Mouse (Mus musculus) gastrocnemius, postnatal 10 days (tissue): ENCODE results near the gene Tnfsf10. TPM values are rescaled to one million over a fixed set of nuclear protein-coding genes. Genes with fewer than 3 reads are reported as not detected.
"Not testable (repeated sequence)": the region's sequence is repeated elsewhere in the genome, so short reads cannot be mapped to it uniquely, and the experiment has no call there.

Experiments used
- DNase-seq: peaks from one replicate; pipeline ENCODE4 v3.0.0; 2021; ENCODE audit warnings: mixed read lengths
- long read RNA-seq, 2 experiments: library from polyadenylated mRNA; stranded (forward); transcript quantifications; one replicate each; pipeline ENCODE4 v2.0.0; 2021
- total RNA-seq, 2 experiments: library from RNA; stranded (reverse); gene quantifications; 2 replicates each; pipeline ENCODE4 v1.2.3; 2021

Tnfsf10 gene
- total RNA-seq: 1 to 10 TPM; 5.3 to 6.1 TPM
- long read RNA-seq, experiment 1, full-length matches to known transcripts: 3 of 6 reads
- long read RNA-seq, experiment 1, partial matches to known transcripts: 0 of 6 reads
- long read RNA-seq, experiment 1, other reads (novel, unspliced or antisense): 3 of 6 reads
- long read RNA-seq, experiment 2, full-length matches to known transcripts: 8 of 14 reads
- long read RNA-seq, experiment 2, partial matches to known transcripts: 0 of 14 reads
- long read RNA-seq, experiment 2, other reads (novel, unspliced or antisense): 6 of 14 reads

- peak; percentile 11 for DNase-seq
These were observed at the start of gene Tnfsf10 for GRCm38 (mm10) chr3:27316559-27317287. Gene Tnfsf10, plus strand, starts transcription at chr3:27317028.

- DNase-seq: no peak
These were observed 49.5 kb upstream of the Tnfsf10 start for GRCm38 (mm10) chr3:27267327-27267726.

GRCm38 (mm10) chr3:27267887-27268286 is 48.9 kb upstream of the Tnfsf10 start:
- no peak for DNase-seq

- no peak for DNase-seq
These were observed 47.7 kb upstream of the Tnfsf10 start for GRCm38 (mm10) chr3:27269151-27269550.

GRCm38 (mm10) chr3:27270160-27270962 is 46.5 kb upstream of the Tnfsf10 start:
- no peak for DNase-seq

GRCm38 (mm10) chr3:27272926-27273745 is 43.7 kb upstream of the Tnfsf10 start:
- DNase-seq: no peak

- not testable (repeated sequence) for DNase-seq
These were observed 37.4 kb upstream of the Tnfsf10 start for GRCm38 (mm10) chr3:27279286-27279925.

GRCm38 (mm10) chr3:27280280-27280749 is 36.5 kb upstream of the Tnfsf10 start:
- DNase-seq: peak; percentile 39

- no peak for DNase-seq
These were observed 33.6 kb upstream of the Tnfsf10 start for GRCm38 (mm10) chr3:27283071-27283713.

GRCm38 (mm10) chr3:27283796-27284195 is 33.0 kb upstream of the Tnfsf10 start:
- DNase-seq: no peak

- DNase-seq: no peak
These were observed 32.6 kb upstream of the Tnfsf10 start for GRCm38 (mm10) chr3:27284227-27284626.

- no peak for DNase-seq
These were observed 31.8 kb upstream of the Tnfsf10 start for GRCm38 (mm10) chr3:27285072-27285471.

- DNase-seq: no peak
These were observed 28.5 kb upstream of the Tnfsf10 start for GRCm38 (mm10) chr3:27288301-27288700.

GRCm38 (mm10) chr3:27288909-27289308 is 27.9 kb upstream of the Tnfsf10 start:
- no peak for DNase-seq

- DNase-seq: no peak
These were observed 26.5 kb upstream of the Tnfsf10 start for GRCm38 (mm10) chr3:27290285-27290684.

GRCm38 (mm10) chr3:27290945-27291344 is 25.9 kb upstream of the Tnfsf10 start:
- not testable (repeated sequence) for DNase-seq

GRCm38 (mm10) chr3:27291411-27291810 is 25.4 kb upstream of the Tnfsf10 start:
- DNase-seq: not testable (repeated sequence)

- no peak for DNase-seq
These were observed 23.0 kb upstream of the Tnfsf10 start for GRCm38 (mm10) chr3:27293645-27294385.

GRCm38 (mm10) chr3:27300451-27300850 is 16.4 kb upstream of the Tnfsf10 start:
- DNase-seq: no peak
